Mouse (Mus musculus) spleen, adult 2 months (tissue): ENCODE measurements around the gene Chit1.

ENCODE experiments used
- CTCF ChIP-seq: fragments of 200-500 bp; IDR thresholded peaks from 2 replicates; pipeline ENCODE4 v1.5.1; 2011; ENCODE audit warnings: mild to moderate bottlenecking, inconsistent platforms; ENCODE audit not compliant: insufficient read depth, insufficient read length, insufficient replicate concordance; ENCODE audit errors: extremely low read depth
- POLR2A ChIP-seq: fragments of 200-500 bp; IDR thresholded peaks from 2 replicates; pipeline ENCODE4 v1.6.1; 2011; ENCODE audit warnings: low read depth, low read length, inconsistent platforms

DNA sequence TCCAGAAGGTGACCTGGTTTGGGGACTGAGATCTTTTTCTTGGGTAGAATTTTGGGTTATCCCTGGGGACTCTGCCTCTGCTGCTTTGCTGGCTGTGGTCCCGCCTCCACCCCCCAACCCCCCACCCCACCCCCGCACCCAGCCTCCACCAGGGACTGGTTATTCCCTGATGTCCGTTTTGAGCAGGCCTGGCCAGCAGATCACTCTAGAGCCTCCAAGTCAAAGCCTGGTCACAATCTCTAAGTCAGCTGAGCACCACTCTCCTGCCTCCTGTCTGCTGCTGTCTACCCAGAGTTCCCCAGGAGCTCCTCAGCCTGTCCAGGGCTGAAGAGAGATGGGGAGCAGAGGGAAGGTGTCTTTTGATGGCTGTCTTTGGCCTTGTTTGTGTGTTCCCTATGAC lies 25.3 kb downstream of the Chit1 start:
- TF ChIP-seq CTCF (no peak), POLR2A (no peak)
